In the genomic region with DNA sequence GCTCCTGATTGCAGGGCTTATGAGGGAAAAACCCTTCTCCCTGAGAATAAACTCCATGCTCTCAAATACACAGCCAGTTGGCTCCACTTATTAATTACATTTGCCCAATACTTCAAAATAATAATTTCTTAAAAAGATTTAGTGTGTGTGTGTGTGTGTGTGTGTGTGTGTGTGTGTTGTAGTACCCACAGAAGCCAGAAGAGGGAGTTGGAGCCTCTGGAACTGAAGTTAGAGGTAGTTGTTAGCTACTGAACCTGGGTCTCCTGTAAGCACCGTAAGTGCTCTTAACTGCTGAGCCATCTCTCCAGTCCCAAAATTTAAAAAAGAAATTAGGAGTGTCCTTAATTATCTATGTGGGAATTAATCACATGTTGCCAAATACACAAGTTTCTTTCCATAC, we compare ENCODE assay signal across 14 mouse cellular contexts.
DNase-seq lines count a peak whose midpoint lies in the region; ATAC-seq and TF ChIP-seq lines count a peak whose summit lies in the region.
"Had no signal": no experiment of that assay in that cellular context is flagged by ENCODE, and none has a peak within 500 bp of the region (broad histone marks: within the 10 kb centered on the region; RNA-seq: fewer than 3 reads in every experiment).

No protein-coding gene starts in this region.

- H3K27ac ChIP-seq in kidney, adult 2 months (ENCODE audit: insufficient read depth, low read depth, low read length) = no peak overlapping the region
- H3K27ac ChIP-seq in midbrain, embryonic 11.5 days (ENCODE audit: low read depth, low read length) = no peak overlapping the region
- no peak overlapping the region for H3K27ac ChIP-seq in midbrain, embryonic 10.5 days (replicated peaks)
- no peak overlapping the region for H3K27ac ChIP-seq in forebrain, embryonic 16.5 days (ENCODE audit: low read length)
- H3K27ac ChIP-seq: embryonic facial prominence, embryonic 13.5 days; forebrain, embryonic 12.5 days; hindbrain, embryonic 12.5 days; limb, embryonic 12.5 days had no signal

- H3K9me3 ChIP-seq in midbrain, embryonic 11.5 days (ENCODE audit: control insufficient read depth, low read length) = no peaks in the 10 kb centered on the region
- no peaks in the 10 kb centered on the region for H3K9me3 ChIP-seq in midbrain, embryonic 10.5 days (replicated peaks)
- 0 out of 2 replicates have a peak, but pooled peaks cover 2% of the 10 kb centered on the region for H3K9me3 ChIP-seq in forebrain, embryonic 16.5 days (ENCODE audit: control insufficient read depth, low read length)
- H3K9me3 ChIP-seq: embryonic facial prominence, embryonic 13.5 days; forebrain, embryonic 12.5 days; G1E; heart, embryonic 12.5 days; hindbrain, embryonic 12.5 days; limb, embryonic 12.5 days had no signal

- H3K4me1 ChIP-seq in kidney, adult 2 months (ENCODE audit: control insufficient read depth, insufficient read depth, low read length) = peaks cover 15% of the 10 kb centered on the region
- no peaks in the 10 kb centered on the region for H3K4me1 ChIP-seq in midbrain, embryonic 11.5 days (ENCODE audit: control insufficient read depth, insufficient read depth, low read length)
- H3K4me1 ChIP-seq in midbrain, embryonic 10.5 days = peaks cover 43% of the 10 kb centered on the region
- H3K4me1 ChIP-seq in forebrain, embryonic 16.5 days (replicated peaks; ENCODE audit: control insufficient read depth, insufficient read depth, low read length) = no peaks in the 10 kb centered on the region

- peak; percentile 32 for DNase-seq in kidney, adult 9 months
- DNase-seq in kidney, adult 2 months = no peak
- DNase-seq in midbrain, embryonic 11.5 days (ENCODE audit: low spot score, missing footprints) = peak; percentile 75
- no peak for DNase-seq in midbrain, embryonic 10.5 days (ENCODE audit: low spot score)
- no peak for DNase-seq in Patski (ENCODE audit: low read depth, low spot score)
- peak; percentile 18 to 28 for DNase-seq in natural killer cell, adult 2 months (ENCODE audit: low spot score in 2 of 2)
- DNase-seq: layer of hippocampus, adult 9-11 months had no signal

- in situ Hi-C loops in Patski (cut with MboI; ENCODE audit: low pct_unique_long_range_greater_than_20kb) = loop anchor here (10.0 kb wide), 1 partner anchor 169 kb away; no protein-coding TSS in a partner anchor

- H3K36me3 ChIP-seq in kidney, adult 2 months (ENCODE audit: control insufficient read depth, insufficient read depth, low read length) = no peaks in the 10 kb centered on the region
- H3K36me3 ChIP-seq in midbrain, embryonic 11.5 days (ENCODE audit: control insufficient read depth, insufficient read depth, low read length) = no peaks in the 10 kb centered on the region
- no peaks in the 10 kb centered on the region for H3K36me3 ChIP-seq in midbrain, embryonic 10.5 days
- H3K36me3 ChIP-seq in forebrain, embryonic 16.5 days (ENCODE audit: control insufficient read depth, insufficient read depth) = no peaks in the 10 kb centered on the region
- H3K36me3 ChIP-seq: embryonic facial prominence, embryonic 13.5 days; forebrain, embryonic 12.5 days; G1E; heart, embryonic 12.5 days; hindbrain, embryonic 12.5 days; limb, embryonic 12.5 days had no signal

- 92% methylated on average over 1 of the region's 1 CpGs for WGBS in kidney, adult 2 months
- 93% methylated on average over 1 of the region's 1 CpGs for WGBS in midbrain, embryonic 11.5 days
- WGBS in midbrain, embryonic 10.5 days = 100% methylated on average over 1 of the region's 1 CpGs
- WGBS in forebrain, embryonic 16.5 days = 97% methylated on average over 1 of the region's 1 CpGs

- no peaks in the 10 kb centered on the region for H3K27me3 ChIP-seq in kidney, adult 2 months (replicated peaks; ENCODE audit: control insufficient read depth, insufficient read depth, low read length)
- H3K27me3 ChIP-seq in midbrain, embryonic 11.5 days (ENCODE audit: control insufficient read depth, insufficient read depth, low read length) = no peaks in the 10 kb centered on the region
- no peaks in the 10 kb centered on the region for H3K27me3 ChIP-seq in midbrain, embryonic 10.5 days (ENCODE audit: low read depth, poor library complexity, severe bottlenecking)
- no peaks in the 10 kb centered on the region for H3K27me3 ChIP-seq in Patski
- no peaks in the 10 kb centered on the region for H3K27me3 ChIP-seq in forebrain, embryonic 16.5 days (replicated peaks; ENCODE audit: control insufficient read depth, insufficient read depth, low read length)
- H3K27me3 ChIP-seq: embryonic facial prominence, embryonic 13.5 days; forebrain, embryonic 12.5 days; heart, embryonic 12.5 days; hindbrain, embryonic 12.5 days; limb, embryonic 12.5 days had no signal

- no peak overlapping the region for H3K4me3 ChIP-seq in kidney, adult 2 months (ENCODE audit: insufficient read depth, low read depth, low read length)
- no peak overlapping the region for H3K4me3 ChIP-seq in midbrain, embryonic 11.5 days (ENCODE audit: low read depth, low read length)
- no peak overlapping the region for H3K4me3 ChIP-seq in midbrain, embryonic 10.5 days
- H3K4me3 ChIP-seq in forebrain, embryonic 16.5 days (replicated peaks; ENCODE audit: low read length) = no peak overlapping the region
- H3K4me3 ChIP-seq: embryonic facial prominence, embryonic 13.5 days; forebrain, embryonic 12.5 days; heart, embryonic 12.5 days; hindbrain, embryonic 12.5 days; limb, embryonic 12.5 days had no signal

- no peak for TF ChIP-seq CTCF in kidney, adult 2 months (conservative IDR thresholded peaks at IDR 0.05; ENCODE audit: insufficient read depth, insufficient read length, low read depth, low read length)
- TF ChIP-seq CTCF in Patski (IDR thresholded peaks at IDR 0.05) = peak; percentile 42

- no peak overlapping the region for H3K4me2 ChIP-seq in midbrain, embryonic 11.5 days
- no peak overlapping the region for H3K4me2 ChIP-seq in forebrain, embryonic 16.5 days (ENCODE audit: low read length)
- H3K4me2 ChIP-seq: embryonic facial prominence, embryonic 13.5 days; forebrain, embryonic 12.5 days; heart, embryonic 12.5 days; hindbrain, embryonic 12.5 days; limb, embryonic 12.5 days had no signal

- no peak for TF ChIP-seq POLR2A in kidney, adult 2 months (IDR thresholded peaks at IDR 0.05; ENCODE audit: low read depth, low read length)

- no peak overlapping the region for H3K9ac ChIP-seq in midbrain, embryonic 11.5 days (ENCODE audit: low read length)
- H3K9ac ChIP-seq in forebrain, embryonic 16.5 days (replicated peaks; ENCODE audit: low read depth, low read length) = no peak overlapping the region
- H3K9ac ChIP-seq: embryonic facial prominence, embryonic 13.5 days; forebrain, embryonic 12.5 days; heart, embryonic 12.5 days; hindbrain, embryonic 12.5 days; limb, embryonic 12.5 days had no signal

- POLR2A ChIA-PET in Patski (lab: Charles Lee) = interaction anchor here (1.1 kb wide), 1 partner anchor 15 kb away, joined by 3 read pairs; no protein-coding TSS in a partner anchor

- CTCF ChIA-PET in Patski (lab: Charles Lee) = interaction anchor here (1.1 kb wide), 1 partner anchor 334 kb away, joined by 3 read pairs; no protein-coding TSS in a partner anchor

- no peak for ATAC-seq in midbrain, embryonic 11.5 days (ENCODE audit: low FRiP score)
- ATAC-seq in Patski = no peak
- no peak for ATAC-seq in forebrain, embryonic 16.5 days

Comparison
In these comparisons a context has a peak if more than half of its experiments do, and no peak if none do; other contexts are left out.
1. DNase-seq: peak in kidney, adult 9 months (single experiment), midbrain, embryonic 11.5 days (single experiment) and natural killer cell, adult 2 months (2 of 2); none in kidney, adult 2 months (single experiment), midbrain, embryonic 10.5 days (single experiment) and Patski (single experiment).